Mouse (Mus musculus) forebrain, embryonic 13.5 days (tissue): Measurements from ENCODE around the gene Fam178b. TPM values are rescaled to one million over a fixed set of nuclear protein-coding genes. Genes with fewer than 3 reads are reported as not detected.

ENCODE experiments used
- ATAC-seq: fragments of 200-750 bp; cut with Nextera tagmentation; 2 replicates; pipeline ENCODE4 v1.8.0; 2017
- H3K27ac ChIP-seq: fragments of 300-500 bp; sonication (generic); 2 replicates; pipeline ENCODE4 v1.5.1; 2015; ENCODE audit warnings: inconsistent platforms, mild to moderate bottlenecking, moderate library complexity
- H3K27me3 ChIP-seq: fragments of 300-500 bp; sonication (generic); 2 replicates; pipeline ENCODE4 v1.6.1; 2015; ENCODE audit warnings: mild to moderate bottlenecking, inconsistent platforms
- H3K36me3 ChIP-seq: fragments of 300-500 bp; sonication (generic); 2 replicates; pipeline ENCODE4 v1.6.1; 2015; ENCODE audit warnings: mild to moderate bottlenecking, inconsistent platforms; ENCODE audit not compliant: poor library complexity, severe bottlenecking
- H3K4me1 ChIP-seq: fragments of 300-500 bp; sonication (generic); 2 replicates; pipeline ENCODE4 v1.6.1; 2015; ENCODE audit warnings: inconsistent platforms
- H3K4me2 ChIP-seq: fragments of 300-500 bp; sonication (generic); 2 replicates; pipeline ENCODE4 v1.6.1; 2015; ENCODE audit warnings: inconsistent platforms, mild to moderate bottlenecking, moderate library complexity
- H3K4me3 ChIP-seq: fragments of 300-500 bp; sonication (generic); 2 replicates; pipeline ENCODE4 v1.5.1; 2015; ENCODE audit warnings: mild to moderate bottlenecking, inconsistent platforms
- H3K9ac ChIP-seq: fragments of 300-500 bp; sonication (generic); 2 replicates; pipeline ENCODE4 v1.6.1; 2015; ENCODE audit warnings: mild to moderate bottlenecking, inconsistent platforms
- H3K9me3 ChIP-seq: fragments of 300-500 bp; sonication (generic); replicated peaks from 2 replicates; pipeline ENCODE4 v1.6.1; 2016; ENCODE audit warnings: inconsistent platforms
- WGBS: fragments of 180-500 bp; shearing (Covaris S2); methylation state at CpG from one replicate; pipeline ENCODE4 v1.1.7; 2015; 5-methylcytosine and 5-hydroxymethylcytosine counted together
- polyA plus RNA-seq: library from polyadenylated mRNA; unstranded; fragments of >200 nt; fragmentation: Nextera tagmentation; extraction: Ambion mirVana; gene quantifications from 2 replicates; pipeline ENCODE4 v1.2.1, GENCODE M21; 2015

Fam178b gene
- polyA plus RNA-seq: 0.34 and 0.45 TPM in 2 replicates

- Histone ChIP-seq H3K4me3 (no peak within 1 kb of the TSS), H3K27me3 (no peaks in the 10 kb centered on the region), H3K4me2 (no peak within 1 kb of the TSS), H3K27ac (no peak within 1 kb of the TSS), H3K9me3 (no peaks in the 10 kb centered on the region), H3K4me1 (no peaks in the 10 kb centered on the region), H3K9ac (no peak within 1 kb of the TSS), H3K36me3 (no peaks in the 10 kb centered on the region)
- WGBS: 92% methylated on average over 39 of the region's 39 CpGs
- no peak for ATAC-seq
Measured at GRCm38 (mm10) chr1:36682620-36683355, at the start of gene Fam178b. Fam178b (minus strand) TSS chr1:36683183.

DNA sequence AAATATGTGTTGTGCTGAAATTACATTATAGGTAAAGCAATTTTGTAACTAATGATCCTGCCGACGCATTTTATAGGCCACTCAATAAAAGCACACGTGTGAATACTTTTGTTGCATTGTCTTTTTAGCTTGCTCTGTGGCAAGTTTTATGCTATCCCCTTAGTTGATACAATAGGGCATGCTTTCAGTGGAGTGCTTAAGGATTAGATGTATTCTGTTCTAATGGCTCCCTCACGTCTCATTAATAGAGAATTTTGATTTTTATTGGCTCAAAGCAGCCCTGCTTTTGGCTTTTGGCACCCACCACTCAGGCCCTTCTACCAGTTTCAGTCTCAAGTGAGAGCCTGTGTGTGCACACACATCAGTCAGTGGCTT, 41.1 kb upstream of the Fam178b start:
- 54% methylated on average over 4 of the region's 4 CpGs for WGBS
- Histone ChIP-seq H3K9me3 (no peaks in the 10 kb centered on the region), H3K4me1 (no peaks in the 10 kb centered on the region), H3K4me3 (no peak overlapping the region), H3K27ac (0 out of 2 replicates have a peak overlapping the region, but pooled peaks have one; percentile 35), H3K27me3 (no peaks in the 10 kb centered on the region), H3K9ac (no peak overlapping the region), H3K36me3 (no peaks in the 10 kb centered on the region), H3K4me2 (no peak overlapping the region)
- ATAC-seq: no peak

GRCm38 (mm10) chr1:36723146-36724056, 40.4 kb upstream of the Fam178b start:
- H3K9ac ChIP-seq: no peak overlapping the region
- no peaks in the 10 kb centered on the region for H3K9me3 ChIP-seq
- no peak overlapping the region for H3K27ac ChIP-seq
- H3K27me3 ChIP-seq: no peaks in the 10 kb centered on the region
- H3K4me2 ChIP-seq: no peak overlapping the region
- H3K4me1 ChIP-seq: no peaks in the 10 kb centered on the region
- H3K4me3 ChIP-seq: no peak overlapping the region
- no peak for ATAC-seq
- H3K36me3 ChIP-seq: no peaks in the 10 kb centered on the region
- 78% methylated on average over 16 of the region's 16 CpGs for WGBS

GRCm38 (mm10) chr1:36718786-36719185, 35.8 kb upstream of the Fam178b start:
- Histone ChIP-seq H3K36me3 (no peaks in the 10 kb centered on the region), H3K9ac (no peak overlapping the region), H3K27ac (no peak overlapping the region), H3K4me3 (no peak overlapping the region), H3K4me2 (no peak overlapping the region), H3K9me3 (no peaks in the 10 kb centered on the region), H3K4me1 (no peaks in the 10 kb centered on the region), H3K27me3 (no peaks in the 10 kb centered on the region)
- 86% methylated on average over 1 of the region's 1 CpGs for WGBS
- ATAC-seq: no peak

DNA sequence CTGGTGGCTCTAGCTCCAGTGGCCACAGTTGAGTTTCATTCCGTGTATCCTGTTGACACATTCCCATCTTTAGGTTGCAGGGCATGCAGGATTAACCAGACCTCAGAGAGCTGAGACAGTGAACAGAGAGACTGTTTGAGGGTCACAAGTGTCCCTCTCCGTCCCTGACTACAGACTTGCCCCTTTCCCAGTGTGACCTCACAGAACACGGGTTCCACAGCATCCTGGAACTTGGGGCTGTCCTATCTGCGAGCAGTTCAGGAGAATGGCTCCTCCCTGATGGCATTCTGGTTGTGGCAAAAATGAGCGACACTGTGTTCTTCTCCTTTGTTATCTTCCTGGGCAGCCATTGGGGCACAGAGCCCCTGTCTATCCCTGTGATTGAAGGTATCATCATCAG, 31.3 kb upstream of the Fam178b start, which contains the start of gene Actr1b:
TSS of gene Actr1b (minus strand) at position 112 of the 400 bp plus-strand sequence.
- Histone ChIP-seq H3K4me2 (no peak within 1 kb of the TSS), H3K4me1 (no peaks in the 10 kb centered on the region), H3K27me3 (no peaks in the 10 kb centered on the region), H3K4me3 (no peak within 1 kb of the TSS), H3K36me3 (no peaks in the 10 kb centered on the region), H3K9me3 (peaks cover 4% of the 10 kb centered on the region; the same call in 1 of the 2 replicates), H3K9ac (no peak within 1 kb of the TSS), H3K27ac (no peak within 1 kb of the TSS)
- no peak for ATAC-seq
- 83% methylated on average over 5 of the region's 5 CpGs for WGBS

DNA sequence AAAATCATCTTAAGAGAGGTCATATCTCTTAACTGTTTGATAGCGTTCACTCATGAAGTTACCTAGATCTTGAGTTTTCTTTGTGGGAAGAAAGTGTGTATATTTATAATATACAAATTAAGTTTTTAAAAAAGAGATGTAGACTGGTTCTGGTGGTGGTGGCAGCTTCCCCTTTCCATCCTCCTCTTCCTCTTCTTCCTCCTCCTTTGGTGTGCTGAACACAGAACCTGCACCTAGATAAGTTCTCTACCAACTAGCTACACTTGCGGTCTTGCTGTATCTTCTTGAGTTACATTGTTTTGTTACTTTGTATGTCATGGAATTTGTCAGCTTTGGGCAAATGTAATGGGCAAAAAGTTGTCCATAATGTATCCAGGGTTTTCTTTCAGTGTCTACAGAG, 28.1 kb upstream of the Fam178b start:
- Histone ChIP-seq H3K4me2 (no peak overlapping the region), H3K4me3 (no peak overlapping the region), H3K9me3 (peaks cover 4% of the 10 kb centered on the region; the same call in 1 of the 2 replicates), H3K9ac (no peak overlapping the region), H3K27me3 (no peaks in the 10 kb centered on the region), H3K4me1 (peaks cover 19% of the 10 kb centered on the region), H3K27ac (no peak overlapping the region), H3K36me3 (peaks cover 18% of the 10 kb centered on the region)
- WGBS: 96% methylated on average over 2 of the region's 2 CpGs
- no peak for ATAC-seq

DNA sequence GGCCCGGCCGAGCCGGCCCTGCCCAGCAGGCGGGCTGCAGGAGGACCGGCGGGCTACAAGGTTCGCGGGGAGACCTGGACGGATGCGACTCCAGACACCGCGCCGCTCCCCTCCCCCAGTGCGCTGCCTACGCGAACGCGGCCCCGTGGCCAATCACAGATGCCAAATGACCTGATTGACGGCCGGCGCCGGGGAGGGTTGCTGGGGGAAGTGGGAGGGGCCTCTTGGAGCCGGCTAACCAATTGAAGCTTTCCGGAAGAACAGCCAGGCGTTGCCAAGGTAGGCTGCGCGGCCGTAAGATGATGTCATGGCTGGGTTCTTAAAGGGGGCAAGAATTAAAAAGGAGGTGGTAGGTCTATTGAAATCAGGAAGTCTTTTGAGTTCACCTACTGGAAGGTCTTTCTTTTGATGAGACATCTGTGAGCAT, 26.9 kb upstream of the Fam178b start, which contains the start of gene 4933424G06Rik:
TSS of gene 4933424G06Rik (plus strand) at position 296 of the 427 bp plus-strand sequence.
- Histone ChIP-seq H3K4me1 (peaks cover 19% of the 10 kb centered on the region), H3K9ac (peak within 1 kb of the TSS; percentile 94), H3K27ac (peak within 1 kb of the TSS; percentile 54), H3K27me3 (no peaks in the 10 kb centered on the region), H3K9me3 (peaks cover 4% of the 10 kb centered on the region; the same call in 1 of the 2 replicates), H3K4me2 (peak within 1 kb of the TSS; percentile 80), H3K4me3 (peak within 1 kb of the TSS; percentile 95), H3K36me3 (peaks cover 31% of the 10 kb centered on the region)
- peak; percentile 98 for ATAC-seq
- 2% methylated on average over 29 of the region's 29 CpGs for WGBS

- peak; percentile 77 for ATAC-seq
- under 1% methylated on average over 31 of the region's 33 CpGs for WGBS
- H3K4me3 ChIP-seq: peak overlapping the region; percentile 95
- no peaks in the 10 kb centered on the region for H3K27me3 ChIP-seq
- H3K4me2 ChIP-seq: peak overlapping the region; percentile 80
- H3K9ac ChIP-seq: peak overlapping the region; percentile 94
- H3K4me1 ChIP-seq: peaks cover 19% of the 10 kb centered on the region
- H3K27ac ChIP-seq: peak overlapping the region; percentile 54
- H3K9me3 ChIP-seq: peaks cover 4% of the 10 kb centered on the region; the same call in 1 of the 2 replicates
- H3K36me3 ChIP-seq: peaks cover 37% of the 10 kb centered on the region
Measured at GRCm38 (mm10) chr1:36709055-36709853, 26.3 kb upstream of the Fam178b start.

- 82% methylated on average over 1 of the region's 1 CpGs for WGBS
- peak overlapping the region; percentile 80 for H3K4me2 ChIP-seq
- peak overlapping the region; percentile 95 for H3K4me3 ChIP-seq
- H3K9me3 ChIP-seq: peaks cover 2% of the 10 kb centered on the region; the same call in 1 of the 2 replicates
- peaks cover 19% of the 10 kb centered on the region for H3K4me1 ChIP-seq
- ATAC-seq: no peak
- no peaks in the 10 kb centered on the region for H3K27me3 ChIP-seq
- no peak overlapping the region for H3K27ac ChIP-seq
- peak overlapping the region; percentile 94 for H3K9ac ChIP-seq
- H3K36me3 ChIP-seq: peaks cover 43% of the 10 kb centered on the region
Measured at GRCm38 (mm10) chr1:36708626-36709025, 25.6 kb upstream of the Fam178b start.

- Histone ChIP-seq H3K4me1 (peaks cover 19% of the 10 kb centered on the region), H3K27ac (no peak overlapping the region), H3K27me3 (no peaks in the 10 kb centered on the region), H3K4me2 (peak overlapping the region; percentile 80), H3K9ac (peak overlapping the region; percentile 94; the same call in 1 of the 2 replicates), H3K4me3 (no peak overlapping the region), H3K9me3 (no peaks in the 10 kb centered on the region), H3K36me3 (peaks cover 51% of the 10 kb centered on the region)
- ATAC-seq: no peak
- 80% methylated on average over 3 of the region's 3 CpGs for WGBS
Measured at GRCm38 (mm10) chr1:36707797-36708196, 24.8 kb upstream of the Fam178b start.

DNA sequence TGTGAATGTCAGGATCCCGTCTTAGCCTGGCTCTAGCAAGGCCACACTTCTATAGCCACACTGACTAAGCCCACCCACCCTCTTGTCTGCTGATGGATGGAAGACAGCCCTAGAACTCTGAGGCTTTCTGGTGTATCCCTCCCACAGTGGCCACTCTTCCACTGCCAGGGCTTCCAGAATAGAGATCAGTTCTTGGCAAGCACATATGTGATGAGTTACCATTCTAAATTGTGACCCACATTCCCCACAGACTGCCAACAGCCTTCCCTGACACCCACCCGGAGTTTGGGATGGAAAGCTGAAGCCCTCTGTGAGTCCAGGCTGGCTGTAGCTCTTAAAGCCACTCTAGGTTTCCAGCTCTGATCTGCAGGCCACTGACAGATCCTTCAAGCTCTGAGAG, 24.2 kb upstream of the Fam178b start:
- Histone ChIP-seq H3K27me3 (no peaks in the 10 kb centered on the region), H3K27ac (no peak overlapping the region), H3K9ac (no peak overlapping the region), H3K9me3 (no peaks in the 10 kb centered on the region), H3K4me2 (no peak overlapping the region), H3K4me1 (peaks cover 19% of the 10 kb centered on the region), H3K4me3 (no peak overlapping the region), H3K36me3 (peaks cover 58% of the 10 kb centered on the region)
- ATAC-seq: no peak
- WGBS: 85% methylated on average over 2 of the region's 2 CpGs
